ENCODE assay signal across 9 mouse cellular contexts in genomic region chr11:78435776-78436349, GRCm38 (mm10). TPM values are rescaled to one million over a fixed set of nuclear protein-coding genes. Genes with fewer than 3 reads are reported as not detected.
DNase-seq lines count a peak whose midpoint lies in the region; ATAC-seq and TF ChIP-seq lines count a peak whose summit lies in the region.
"Had no signal": no experiment of that assay in that cellular context is flagged by ENCODE, and none has a peak within 500 bp of the region (broad histone marks: within the 10 kb centered on the region; RNA-seq: fewer than 3 reads in every experiment).

No protein-coding gene starts in this region.

- no peaks in the 10 kb centered on the region for H3K9me3 ChIP-seq in hindbrain, embryonic 12.5 days (replicated peaks)
- no peaks in the 10 kb centered on the region for H3K9me3 ChIP-seq in hindbrain, embryonic 16.5 days (ENCODE audit: control insufficient read depth, low read length)
- no peaks in the 10 kb centered on the region for H3K9me3 ChIP-seq in ES-E14 (ENCODE audit: control insufficient read depth, insufficient read depth, low read depth, low read length)
- no peaks in the 10 kb centered on the region for H3K9me3 ChIP-seq in intestine, embryonic 16.5 days (ENCODE audit: control insufficient read depth, low read length)
- H3K9me3 ChIP-seq in lung, postnatal 0 days (ENCODE audit: low read length): no peaks in the 10 kb centered on the region
- H3K9me3 ChIP-seq in stomach, postnatal 0 days (ENCODE audit: control insufficient read depth, low read length): no peaks in the 10 kb centered on the region

- ATAC-seq in hindbrain, embryonic 12.5 days (ENCODE audit: low FRiP score): no peak
- no peak for ATAC-seq in hindbrain, embryonic 16.5 days
- peak; percentile 76 for ATAC-seq in intestine, embryonic 16.5 days
- ATAC-seq in lung, postnatal 0 days: peak; percentile 92
- ATAC-seq in stomach, postnatal 0 days (ENCODE audit: low FRiP score, low TSS enrichment): peak; percentile 63

- peak overlapping the region; percentile 24; the same call in 1 of the 2 replicates for H3K4me2 ChIP-seq in hindbrain, embryonic 12.5 days (replicated peaks)
- no peak overlapping the region for H3K4me2 ChIP-seq in hindbrain, embryonic 16.5 days (ENCODE audit: low read length)
- peak overlapping the region; percentile 28; the same call in 1 of the 2 replicates for H3K4me2 ChIP-seq in intestine, embryonic 16.5 days (ENCODE audit: low read depth, low read length)
- no peak overlapping the region for H3K4me2 ChIP-seq in lung, postnatal 0 days (replicated peaks; ENCODE audit: low read depth, low read length)
- H3K4me2 ChIP-seq in stomach, postnatal 0 days (replicated peaks; ENCODE audit: low read depth): peak overlapping the region; percentile 3

- in situ Hi-C loops in ES-E14 (cut with MboI; ENCODE audit: low sequenced_read_pairs in 2 of 2, unreplicated experiment in 2 of 2): no loop called here

- H3K27me3 ChIP-seq in hindbrain, embryonic 12.5 days: 0 out of 2 replicates have a peak, but pooled peaks cover 3% of the 10 kb centered on the region
- H3K27me3 ChIP-seq in hindbrain, embryonic 16.5 days (replicated peaks; ENCODE audit: control insufficient read depth, insufficient read depth, low read length): no peaks in the 10 kb centered on the region
- no peaks in the 10 kb centered on the region for H3K27me3 ChIP-seq in intestine, embryonic 16.5 days (replicated peaks; ENCODE audit: control insufficient read depth, insufficient read depth, low read length)
- no peaks in the 10 kb centered on the region for H3K27me3 ChIP-seq in lung, postnatal 0 days (replicated peaks; ENCODE audit: insufficient read depth, low read length)
- no peaks in the 10 kb centered on the region for H3K27me3 ChIP-seq in stomach, postnatal 0 days (ENCODE audit: control insufficient read depth, insufficient read depth, low read length)

- H3K27ac ChIP-seq in hindbrain, embryonic 12.5 days: no peak overlapping the region
- H3K27ac ChIP-seq in hindbrain, embryonic 16.5 days (ENCODE audit: low read depth, low read length): no peak overlapping the region
- no peak overlapping the region for H3K27ac ChIP-seq in ES-E14 (ENCODE audit: insufficient read depth, low read depth, low read length, poor library complexity, severe bottlenecking)
- H3K27ac ChIP-seq in intestine, embryonic 16.5 days (ENCODE audit: low read length): peak overlapping the region; percentile 86
- peak overlapping the region; percentile 38; the same call in 1 of the 2 replicates for H3K27ac ChIP-seq in lung, postnatal 0 days (ENCODE audit: low read length)
- H3K27ac ChIP-seq in stomach, postnatal 0 days (replicated peaks): no peak overlapping the region

- no peaks in the 10 kb centered on the region for H3K36me3 ChIP-seq in hindbrain, embryonic 12.5 days
- H3K36me3 ChIP-seq in hindbrain, embryonic 16.5 days (ENCODE audit: control insufficient read depth, insufficient read depth, low read length): no peaks in the 10 kb centered on the region
- no peaks in the 10 kb centered on the region for H3K36me3 ChIP-seq in ES-E14 (ENCODE audit: control insufficient read depth, insufficient read depth, low read length, poor library complexity, severe bottlenecking)
- no peaks in the 10 kb centered on the region for H3K36me3 ChIP-seq in intestine, embryonic 16.5 days (ENCODE audit: control insufficient read depth, insufficient read depth, low read length)
- no peaks in the 10 kb centered on the region for H3K36me3 ChIP-seq in lung, postnatal 0 days (ENCODE audit: insufficient read depth, low read length)
- H3K36me3 ChIP-seq in stomach, postnatal 0 days (ENCODE audit: control insufficient read depth, insufficient read depth, low read length): no peaks in the 10 kb centered on the region

- DNase-seq in ES-E14 (ENCODE audit: low read depth, low spot score): peak; percentile 84
- DNase-seq in embryo, embryonic 10.5 days (ENCODE audit: low spot score): peak; percentile 83
- peak; percentile 87 for DNase-seq in lung, postnatal 0 days (ENCODE audit: low spot score)
- peak; percentile 76 for DNase-seq in stomach, postnatal 0 days (ENCODE audit: low spot score)
- no peak for DNase-seq in frontal cortex, postnatal 14 days (ENCODE audit: low spot score in 2 of 2)

- H3K9ac ChIP-seq in hindbrain, embryonic 12.5 days: no peak overlapping the region
- no peak overlapping the region for H3K9ac ChIP-seq in hindbrain, embryonic 16.5 days (ENCODE audit: low read depth, low read length)
- H3K9ac ChIP-seq in ES-E14 (ENCODE audit: insufficient read depth, low read depth, low read length, poor library complexity, severe bottlenecking): peak overlapping the region; percentile 67; the same call in 1 of the 2 replicates
- H3K9ac ChIP-seq in intestine, embryonic 16.5 days (ENCODE audit: low read depth, low read length): peak overlapping the region; percentile 49; the same call in 1 of the 2 replicates
- no peak overlapping the region for H3K9ac ChIP-seq in lung, postnatal 0 days (replicated peaks; ENCODE audit: low read depth)
- H3K9ac ChIP-seq in stomach, postnatal 0 days (ENCODE audit: low read length): no peak overlapping the region

- TF ChIP-seq CTCF in lung, postnatal 0 days (IDR thresholded peaks at IDR 0.05): peak; percentile 75
- peak; percentile 72 for TF ChIP-seq CTCF in stomach, postnatal 0 days (IDR thresholded peaks at IDR 0.05; ENCODE audit: low read depth)

- H3K4me3 ChIP-seq in hindbrain, embryonic 12.5 days: no peak overlapping the region
- no peak overlapping the region for H3K4me3 ChIP-seq in hindbrain, embryonic 16.5 days (ENCODE audit: low read length)
- H3K4me3 ChIP-seq in ES-E14 (ENCODE audit: insufficient read depth in 1 of 2, low read depth in 1 of 2, low read length in 2 of 2, poor library complexity in 1 of 2, severe bottlenecking in 1 of 2): peak overlapping the region; percentile 20 to 60; a peak in 3 of 4 replicates
- H3K4me3 ChIP-seq in intestine, embryonic 16.5 days (ENCODE audit: low read length): peak overlapping the region; percentile 9; the same call in 1 of the 2 replicates
- no peak overlapping the region for H3K4me3 ChIP-seq in lung, postnatal 0 days (ENCODE audit: low read depth, low read length)
- H3K4me3 ChIP-seq in stomach, postnatal 0 days (ENCODE audit: low read depth, low read length): no peak overlapping the region
- H3K4me3 ChIP-seq: erythroblast, embryonic 14.5 days had no signal

- TF ChIP-seq EP300 in lung, postnatal 0 days (IDR thresholded peaks at IDR 0.05): no peak
- TF ChIP-seq EP300 in stomach, postnatal 0 days (optimal IDR thresholded peaks at IDR 0.05): no peak

- WGBS in hindbrain, embryonic 12.5 days: 6% methylated on average over 19 of the region's 19 CpGs
- WGBS in hindbrain, embryonic 16.5 days: 9% methylated on average over 19 of the region's 19 CpGs
- WGBS in intestine, embryonic 16.5 days: 5% methylated on average over 19 of the region's 19 CpGs
- WGBS in lung, postnatal 0 days: 6% methylated on average over 19 of the region's 19 CpGs
- 4% methylated on average over 19 of the region's 19 CpGs for WGBS in stomach, postnatal 0 days

- peaks cover 8% of the 10 kb centered on the region for H3K4me1 ChIP-seq in hindbrain, embryonic 12.5 days
- H3K4me1 ChIP-seq in hindbrain, embryonic 16.5 days (ENCODE audit: control insufficient read depth, insufficient read depth, low read depth, low read length): no peaks in the 10 kb centered on the region
- peaks cover 2 to 14% of the 10 kb centered on the region in 2 experiments; a peak in 3 of 4 replicates for H3K4me1 ChIP-seq in ES-E14 (ENCODE audit: control insufficient read depth in 2 of 2, insufficient read depth in 2 of 2, low read length in 2 of 2, poor library complexity in 1 of 2)
- H3K4me1 ChIP-seq in intestine, embryonic 16.5 days (ENCODE audit: control insufficient read depth, insufficient read depth, low read length): peaks cover 13% of the 10 kb centered on the region; the same call in 1 of the 2 replicates
- H3K4me1 ChIP-seq in lung, postnatal 0 days (ENCODE audit: insufficient read depth, low read depth, low read length): no peaks in the 10 kb centered on the region
- peaks cover 5% of the 10 kb centered on the region; the same call in 1 of the 2 replicates for H3K4me1 ChIP-seq in stomach, postnatal 0 days (replicated peaks; ENCODE audit: control insufficient read depth, insufficient read depth)

TF ChIP-seq in ES-E14, 5 proteins besides CTCF, POLR2A, EP300 and RAD21:
- no peak for TF ChIP-seq MAFK (IDR thresholded peaks at IDR 0.05; ENCODE audit: insufficient read depth, low read depth, low read length)
- no peak for TF ChIP-seq ZC3H11A (IDR thresholded peaks at IDR 0.05; ENCODE audit: borderline replicate concordance, low read depth, low read length)
- no peak for TF ChIP-seq CHD2 (IDR thresholded peaks at IDR 0.05; ENCODE audit: low read depth, low read length)
- no peak for TF ChIP-seq ZNF384 (IDR thresholded peaks at IDR 0.05; ENCODE audit: low read depth, low read length)
- TF ChIP-seq HCFC1 (IDR thresholded peaks at IDR 0.05; ENCODE audit: borderline replicate concordance, insufficient read depth, low read length): no peak

RNA-seq across cellular contexts. Expression of gene Slc13a2, which starts 13.8 kb away (rescaled TPM):
- polyA plus RNA-seq in hindbrain, embryonic 12.5 days (2016; fragmentation: Nextera tagmentation; extraction: Ambion mirVana): not detected in 2 replicates
- polyA plus RNA-seq in hindbrain, embryonic 16.5 days (2015; fragmentation: Nextera tagmentation; extraction: Ambion mirVana): not detected in 2 replicates
- 0.13 TPM in 1 of 2 replicates, not detected in the other for total RNA-seq in ES-E14 (2012; rRNA removed)
- polyA plus RNA-seq in intestine, embryonic 16.5 days (2015; fragmentation: Nextera tagmentation; extraction: Ambion mirVana): 4.6 and 6.7 TPM in 2 replicates
- 0.43 and 0.51 TPM in 2 replicates for polyA plus RNA-seq in lung, postnatal 0 days (2015; fragmentation: Nextera tagmentation; extraction: Ambion mirVana)
- polyA plus RNA-seq in stomach, postnatal 0 days (2015; fragmentation: Nextera tagmentation; extraction: Ambion mirVana): 0.23 and 0.39 TPM in 2 replicates
- polyA plus RNA-seq: erythroblast, embryonic 14.5 days had no signal

RNA-seq across cellular contexts. Expression of gene Slc46a1, which starts 29.6 kb away (rescaled TPM):
- 17.5 and 17.9 TPM in 2 replicates for polyA plus RNA-seq in hindbrain, embryonic 12.5 days (2016; fragmentation: Nextera tagmentation; extraction: Ambion mirVana)
- 27.8 and 31.1 TPM in 2 replicates for polyA plus RNA-seq in hindbrain, embryonic 16.5 days (2015; fragmentation: Nextera tagmentation; extraction: Ambion mirVana)
- total RNA-seq in ES-E14 (2012; rRNA removed): 21.4 and 29.0 TPM in 2 replicates
- 11.0 and 12.8 TPM in 2 replicates for polyA plus RNA-seq in intestine, embryonic 16.5 days (2015; fragmentation: Nextera tagmentation; extraction: Ambion mirVana)
- polyA plus RNA-seq in lung, postnatal 0 days (2015; fragmentation: Nextera tagmentation; extraction: Ambion mirVana): 10.6 and 11.9 TPM in 2 replicates
- 16.4 and 16.9 TPM in 2 replicates for polyA plus RNA-seq in stomach, postnatal 0 days (2015; fragmentation: Nextera tagmentation; extraction: Ambion mirVana)

RNA-seq across cellular contexts. Expression of gene Foxn1, which starts 49.5 kb away (rescaled TPM):
- not detected in 2 replicates for polyA plus RNA-seq in hindbrain, embryonic 12.5 days (2016; fragmentation: Nextera tagmentation; extraction: Ambion mirVana)
- not detected in 2 replicates for polyA plus RNA-seq in hindbrain, embryonic 16.5 days (2015; fragmentation: Nextera tagmentation; extraction: Ambion mirVana)
- not detected in 2 replicates for total RNA-seq in ES-E14 (2012; rRNA removed)
- not detected in 2 replicates for polyA plus RNA-seq in intestine, embryonic 16.5 days (2015; fragmentation: Nextera tagmentation; extraction: Ambion mirVana)
- polyA plus RNA-seq in lung, postnatal 0 days (2015; fragmentation: Nextera tagmentation; extraction: Ambion mirVana): not detected in 2 replicates
- 1.9 and 2.6 TPM in 2 replicates for polyA plus RNA-seq in stomach, postnatal 0 days (2015; fragmentation: Nextera tagmentation; extraction: Ambion mirVana)
- polyA plus RNA-seq: erythroblast, embryonic 14.5 days had no signal

Comparison
In these comparisons a context has a peak if more than half of its experiments do, and no peak if none do; other contexts are left out.
1. H3K4me2 ChIP-seq: peak in hindbrain, embryonic 12.5 days (single experiment), intestine, embryonic 16.5 days (single experiment) and stomach, postnatal 0 days (single experiment); none in hindbrain, embryonic 16.5 days (single experiment) and lung, postnatal 0 days (single experiment).
2. ATAC-seq: peak in intestine, embryonic 16.5 days (single experiment), lung, postnatal 0 days (single experiment) and stomach, postnatal 0 days (single experiment); none in hindbrain, embryonic 12.5 days (single experiment) and hindbrain, embryonic 16.5 days (single experiment).
3. H3K27ac ChIP-seq: peak in intestine, embryonic 16.5 days (single experiment) and lung, postnatal 0 days (single experiment); none in hindbrain, embryonic 12.5 days (single experiment), hindbrain, embryonic 16.5 days (single experiment), ES-E14 (single experiment) and stomach, postnatal 0 days (single experiment).
4. H3K4me3 ChIP-seq: peak in ES-E14 (2 of 2) and intestine, embryonic 16.5 days (single experiment); none in hindbrain, embryonic 12.5 days (single experiment), hindbrain, embryonic 16.5 days (single experiment), lung, postnatal 0 days (single experiment) and stomach, postnatal 0 days (single experiment).
5. H3K9ac ChIP-seq: peak in ES-E14 (single experiment) and intestine, embryonic 16.5 days (single experiment); none in hindbrain, embryonic 12.5 days (single experiment), hindbrain, embryonic 16.5 days (single experiment), lung, postnatal 0 days (single experiment) and stomach, postnatal 0 days (single experiment).
6. DNase-seq: peak in ES-E14 (single experiment), embryo, embryonic 10.5 days (single experiment), lung, postnatal 0 days (single experiment) and stomach, postnatal 0 days (single experiment); none in frontal cortex, postnatal 14 days (0 of 2).